Mouse (Mus musculus) liver, embryonic 11.5 days (tissue): ENCODE data around the gene Tmem98. TPM values are rescaled to one million over a fixed set of nuclear protein-coding genes. Genes with fewer than 3 reads are reported as not detected.

ENCODE experiments used
- ATAC-seq: fragments of 200-750 bp; cut with Nextera tagmentation; replicated peaks from 2 replicates; pipeline ENCODE4 v1.8.0; 2017; ENCODE audit warnings: moderate number of reproducible peaks, mild to moderate bottlenecking, moderate TSS enrichment, moderate library complexity; ENCODE audit not compliant: low FRiP score
- DNase-seq: peaks from one replicate; pipeline ENCODE4 v3.0.0-alpha.2; 2017; ENCODE audit warnings: low spot score
- H3K27ac ChIP-seq: fragments of 300-500 bp; sonication (generic); 2 replicates; pipeline ENCODE4 v1.5.1; 2014; ENCODE audit warnings: mild to moderate bottlenecking, low read depth, low read length, control low read depth
- H3K27me3 ChIP-seq: fragments of 300-500 bp; sonication (generic); replicated peaks from 2 replicates; pipeline ENCODE4 v1.6.1; 2014; ENCODE audit warnings: low read length, mixed read lengths; ENCODE audit not compliant: control insufficient read depth, insufficient read depth
- H3K36me3 ChIP-seq: fragments of 300-500 bp; sonication (generic); 2 replicates; pipeline ENCODE4 v1.6.1; 2014; ENCODE audit warnings: mild to moderate bottlenecking, low read length, moderate library complexity, mixed read lengths; ENCODE audit not compliant: control insufficient read depth, insufficient read depth
- H3K4me1 ChIP-seq: fragments of 300-500 bp; sonication (generic); replicated peaks from 2 replicates; pipeline ENCODE4 v1.6.1; 2014; ENCODE audit warnings: low read length, mixed read lengths; ENCODE audit not compliant: control insufficient read depth, insufficient read depth
- H3K4me2 ChIP-seq: fragments of 300-500 bp; sonication (generic); 2 replicates; pipeline ENCODE4 v1.6.1; 2014; ENCODE audit warnings: mild to moderate bottlenecking, control low read depth, moderate library complexity
- H3K4me3 ChIP-seq: fragments of 300-500 bp; sonication (generic); 2 replicates; pipeline ENCODE4 v1.5.1; 2014; ENCODE audit warnings: low read depth, low read length, control low read depth
- H3K9ac ChIP-seq: fragments of 300-500 bp; sonication (generic); 2 replicates; pipeline ENCODE4 v1.6.1; 2014; ENCODE audit warnings: low read depth, low read length, control low read depth
- H3K9me3 ChIP-seq: fragments of 300-500 bp; sonication (generic); 2 replicates; pipeline ENCODE4 v1.6.1; 2016; ENCODE audit warnings: low read length, inconsistent platforms, mixed read lengths; ENCODE audit not compliant: control insufficient read depth
- WGBS: fragments of 180-500 bp; shearing (Covaris S2); extraction: QIAGEN DNeasy Blood & Tissue Kit; methylation state at CpG from one replicate; pipeline ENCODE4 v1.1.7; 2014; 5-methylcytosine and 5-hydroxymethylcytosine counted together
- polyA plus RNA-seq: library from polyadenylated mRNA; unstranded; fragments of >200 nt; fragmentation: Nextera tagmentation; extraction: Ambion mirVana; gene quantifications from 2 replicates; pipeline ENCODE4 v1.2.1, GENCODE M21; 2014

Gene Tmem98
- polyA plus RNA-seq, 1 experiment from 2014 or later: 52.3 TPM

- H3K27ac ChIP-seq: peak overlapping the region; percentile 98
- DNase-seq: peak; percentile 48
- ATAC-seq: peak; percentile 75
- H3K36me3 ChIP-seq: no peaks in the 10 kb centered on the region
- no peaks in the 10 kb centered on the region for H3K9me3 ChIP-seq
- no peaks in the 10 kb centered on the region for H3K27me3 ChIP-seq
- 5% methylated on average over 3 of the region's 3 CpGs for WGBS
- no peak overlapping the region for H3K4me3 ChIP-seq
- peak overlapping the region; percentile 64 for H3K4me2 ChIP-seq
- H3K9ac ChIP-seq: peak overlapping the region; percentile 54; the same call in 1 of the 2 replicates
- peaks cover 25% of the 10 kb centered on the region for H3K4me1 ChIP-seq
Observed at GRCm38 (mm10) chr11:80784294-80784743, 25.7 kb upstream of the Tmem98 start.

GRCm38 (mm10) chr11:80785672-80786071 lies 24.3 kb upstream of the Tmem98 start:
- H3K4me2 ChIP-seq: no peak overlapping the region
- H3K4me1 ChIP-seq: peaks cover 32% of the 10 kb centered on the region
- no peaks in the 10 kb centered on the region for H3K36me3 ChIP-seq
- H3K27ac ChIP-seq: peak overlapping the region; percentile 98
- 55% methylated on average over 5 of the region's 5 CpGs for WGBS
- H3K9ac ChIP-seq: no peak overlapping the region
- no peak overlapping the region for H3K4me3 ChIP-seq
- ATAC-seq (no peak; the same call in 1 of the 2 replicates), DNase-seq (no peak)
- no peaks in the 10 kb centered on the region for H3K27me3 ChIP-seq
- no peaks in the 10 kb centered on the region for H3K9me3 ChIP-seq

- Histone ChIP-seq H3K4me3 (no peak overlapping the region), H3K4me1 (peaks cover 22% of the 10 kb centered on the region), H3K27ac (no peak overlapping the region; the same call in 1 of the 2 replicates), H3K4me2 (no peak overlapping the region), H3K9ac (no peak overlapping the region), H3K36me3 (no peaks in the 10 kb centered on the region), H3K27me3 (no peaks in the 10 kb centered on the region), H3K9me3 (no peaks in the 10 kb centered on the region)
- no peak for DNase-seq
- 65% methylated on average over 7 of the region's 7 CpGs for WGBS
- no peak for ATAC-seq
Observed at GRCm38 (mm10) chr11:80789647-80790240, 20.2 kb upstream of the Tmem98 start.

- Histone ChIP-seq H3K4me3 (no peak overlapping the region), H3K4me2 (no peak overlapping the region), H3K36me3 (no peaks in the 10 kb centered on the region), H3K27ac (no peak overlapping the region), H3K27me3 (no peaks in the 10 kb centered on the region), H3K9me3 (no peaks in the 10 kb centered on the region), H3K9ac (0 out of 2 replicates have a peak overlapping the region, but pooled peaks have one; percentile 18), H3K4me1 (peaks cover 15% of the 10 kb centered on the region)
- WGBS: 56% methylated on average over 3 of the region's 3 CpGs
- no peak for DNase-seq
- peak; percentile 79 for ATAC-seq
Observed at GRCm38 (mm10) chr11:80790413-80790812, 19.6 kb upstream of the Tmem98 start.

- DNase-seq: no peak
Observed at GRCm38 (mm10) chr11:80791677-80792432, 18.1 kb upstream of the Tmem98 start.

GRCm38 (mm10) chr11:80793386-80793785 lies 16.6 kb upstream of the Tmem98 start:
- Histone ChIP-seq H3K4me2 (no peak overlapping the region), H3K27me3 (no peaks in the 10 kb centered on the region), H3K9ac (no peak overlapping the region), H3K4me1 (peaks cover 10% of the 10 kb centered on the region), H3K4me3 (no peak overlapping the region), H3K9me3 (no peaks in the 10 kb centered on the region), H3K27ac (no peak overlapping the region), H3K36me3 (no peaks in the 10 kb centered on the region)
- DNase-seq (no peak), ATAC-seq (no peak)
- WGBS: 82% methylated on average over 4 of the region's 4 CpGs

More at GRCm38 (mm10) chr11:80791677-80792432, 18.1 kb upstream of the Tmem98 start:
- H3K4me3 ChIP-seq: no peak overlapping the region
- H3K27me3 ChIP-seq: no peaks in the 10 kb centered on the region
- H3K36me3 ChIP-seq: no peaks in the 10 kb centered on the region
- H3K9ac ChIP-seq: no peak overlapping the region
- H3K9me3 ChIP-seq: no peaks in the 10 kb centered on the region
- ATAC-seq: no peak
- H3K27ac ChIP-seq: no peak overlapping the region
- 44% methylated on average over 3 of the region's 3 CpGs for WGBS
- peaks cover 10% of the 10 kb centered on the region for H3K4me1 ChIP-seq
- no peak overlapping the region for H3K4me2 ChIP-seq

GRCm38 (mm10) chr11:80794290-80794689 lies 15.7 kb upstream of the Tmem98 start:
- no peaks in the 10 kb centered on the region for H3K36me3 ChIP-seq
- no peaks in the 10 kb centered on the region for H3K27me3 ChIP-seq
- H3K4me3 ChIP-seq: no peak overlapping the region
- no peak overlapping the region for H3K27ac ChIP-seq
- no peaks in the 10 kb centered on the region for H3K9me3 ChIP-seq
- peaks cover 10% of the 10 kb centered on the region for H3K4me1 ChIP-seq
- DNase-seq (no peak), ATAC-seq (peak; percentile 23; the same call in 1 of the 2 replicates)
- no peak overlapping the region for H3K9ac ChIP-seq
- 66% methylated on average over 4 of the region's 4 CpGs for WGBS
- H3K4me2 ChIP-seq: no peak overlapping the region

GRCm38 (mm10) chr11:80795431-80795830 lies 14.5 kb upstream of the Tmem98 start:
- ATAC-seq (no peak), DNase-seq (no peak)
- H3K4me2 ChIP-seq: no peak overlapping the region
- no peaks in the 10 kb centered on the region for H3K36me3 ChIP-seq
- H3K9ac ChIP-seq: no peak overlapping the region
- no peaks in the 10 kb centered on the region for H3K27me3 ChIP-seq
- no peak overlapping the region for H3K27ac ChIP-seq
- no peaks in the 10 kb centered on the region for H3K9me3 ChIP-seq
- H3K4me3 ChIP-seq: no peak overlapping the region
- 65% methylated on average over 8 of the region's 8 CpGs for WGBS
- peaks cover under 1% of the 10 kb centered on the region; the same call in 1 of the 2 replicates for H3K4me1 ChIP-seq
